Mouse (Mus musculus) olfactory bulb, adult 2 months (tissue): Measurements from ENCODE around the gene Zfp609.

Experiments
- CTCF ChIP-seq: fragments of 200-500 bp; IDR thresholded peaks from 2 replicates; pipeline ENCODE4 v1.5.1; 2012; ENCODE audit warnings: low read depth, mild to moderate bottlenecking, low read length, moderate library complexity; ENCODE audit not compliant: insufficient read depth
- POLR2A ChIP-seq: fragments of 200-500 bp; IDR thresholded peaks from 2 replicates; pipeline ENCODE4 v1.6.1; 2012; ENCODE audit warnings: mild to moderate bottlenecking, low read depth, low read length, moderate library complexity; ENCODE audit not compliant: insufficient read depth

- no peak for TF ChIP-seq POLR2A
- TF ChIP-seq CTCF: no peak
Observed at GRCm38 (mm10) chr9:65671431-65671931, 155.9 kb downstream of the Zfp609 start.
